Mouse (Mus musculus) layer of hippocampus, adult 2 months (tissue): ENCODE measurements around the gene Otof. TPM values are rescaled to one million over a fixed set of nuclear protein-coding genes. Genes with fewer than 3 reads are reported as not detected.
A peak's percentile ranks its signal among the peaks of the same experiment; 100 is the strongest.

Experiments
- DNase-seq, 2 experiments: peaks; one replicate each; pipeline ENCODE4 v3.0.0; 2022; ENCODE audit warnings: low spot score in 2 of 2
- H3K27ac ChIP-seq: fragments of 200-600 bp; 2 replicates; pipeline ENCODE4 v1.8.1; 2022
- H3K4me3 ChIP-seq: fragments of 200-600 bp; 2 replicates; pipeline ENCODE4 v1.8.1; 2022; ENCODE audit warnings: mild to moderate bottlenecking
- CTCF ChIP-seq: fragments of 200-600 bp; conservative IDR thresholded peaks from 2 replicates; pipeline ENCODE4 v1.8.1; 2022; ENCODE audit warnings: antibody characterized with exemption, mild to moderate bottlenecking, moderate library complexity
- total RNA-seq, 2 experiments: library from RNA; stranded (reverse); gene quantifications; 2 replicates each; pipeline ENCODE4 v1.2.3; 2021

The Otof gene
- total RNA-seq, 2 experiments from 2014 or later: 4.2 to 4.4 TPM

- no peak for DNase-seq
- Histone ChIP-seq H3K27ac (no peak overlapping the region), H3K4me3 (no peak overlapping the region)
- no peak for TF ChIP-seq CTCF
Measured at GRCm38 (mm10) chr5:30355114-30355513, 106.6 kb downstream of the Otof start.

- TF ChIP-seq CTCF: no peak
Measured at GRCm38 (mm10) chr5:30353605-30354004, 108.1 kb downstream of the Otof start.

GRCm38 (mm10) chr5:30343886-30344285 lies 117.8 kb downstream of the Otof start:
- H3K27ac ChIP-seq: no peak overlapping the region
- no peak for TF ChIP-seq CTCF
- DNase-seq: no peak
- H3K4me3 ChIP-seq: no peak overlapping the region

More at GRCm38 (mm10) chr5:30353605-30354004, 108.1 kb downstream of the Otof start:
- H3K4me3 ChIP-seq: no peak overlapping the region
- no peak for DNase-seq
- H3K27ac ChIP-seq: no peak overlapping the region

- peak; percentile 33 to 66 for DNase-seq
- peak; percentile 91 for TF ChIP-seq CTCF
- Histone ChIP-seq H3K27ac (no peak overlapping the region), H3K4me3 (no peak overlapping the region)
Measured at GRCm38 (mm10) chr5:30343107-30343506, 118.6 kb downstream of the Otof start.

- H3K27ac ChIP-seq: no peak overlapping the region
- DNase-seq: no peak
- no peak for TF ChIP-seq CTCF
- no peak overlapping the region for H3K4me3 ChIP-seq
Measured at GRCm38 (mm10) chr5:30342601-30343015, 119.1 kb downstream of the Otof start.

DNA sequence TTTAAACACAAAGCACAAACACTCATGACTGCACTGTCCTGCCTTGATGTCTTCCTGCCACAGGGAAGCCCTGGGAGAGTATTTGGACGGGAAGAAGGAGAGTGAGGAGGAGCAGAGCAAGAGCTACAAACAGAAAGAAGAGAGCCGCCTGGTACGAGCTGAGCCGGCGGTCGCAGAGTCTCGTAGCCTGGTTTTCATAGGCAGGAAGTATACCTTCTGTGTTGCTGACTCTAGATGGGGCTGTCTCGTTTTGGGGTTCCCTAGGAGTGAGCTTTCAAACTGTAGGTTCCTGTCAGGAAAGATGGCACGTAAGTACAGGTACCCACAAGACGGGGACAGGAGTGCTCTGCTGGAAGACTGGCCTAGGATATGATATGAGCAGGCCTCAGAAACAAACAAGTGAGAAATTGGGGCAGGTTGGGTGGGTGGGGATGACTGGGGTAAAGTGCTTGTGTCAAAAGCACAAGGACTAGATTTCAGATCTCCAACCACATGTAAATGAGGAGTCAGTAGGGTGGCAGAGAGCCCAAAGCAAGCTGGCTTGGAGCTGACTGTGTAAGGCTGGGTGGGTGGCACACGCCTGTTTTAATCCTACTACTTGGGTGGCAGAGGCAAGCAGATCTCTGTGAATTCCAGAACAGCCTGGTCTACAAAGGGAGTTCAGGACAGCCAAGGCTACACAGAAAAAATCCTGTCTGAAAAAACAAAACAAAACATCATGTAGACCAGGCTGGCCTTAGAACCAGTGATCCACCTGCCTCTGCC lies 119.9 kb downstream of the Otof start:
- Histone ChIP-seq H3K27ac (no peak overlapping the region), H3K4me3 (no peak overlapping the region)
- no peak for DNase-seq
- no peak for TF ChIP-seq CTCF

- no peak for DNase-seq
- Histone ChIP-seq H3K4me3 (no peak overlapping the region), H3K27ac (no peak overlapping the region)
- TF ChIP-seq CTCF: no peak
Measured at GRCm38 (mm10) chr5:30340815-30341214, 120.9 kb downstream of the Otof start.

Other genes starting within 250 kb of the Otof start
- 10 to 100 TPM; 34.9 to 35.3 TPM for gene Selenoi, start 229.4 kb downstream of the Otof start, total RNA-seq
- gene Drc1, start 180.5 kb downstream of the Otof start, total RNA-seq: 1 to 10 TPM; 7.6 to 8.6 TPM
- under 1 TPM in 1 of 2 experiments, not detected in 1; 0.90 TPM for gene 1700001C02Rik, start 4.1 kb upstream of the Otof start, total RNA-seq
- not detected for gene Cib4, start 83.9 kb upstream of the Otof start, total RNA-seq
- gene Kcnk3, start 126.2 kb upstream of the Otof start, total RNA-seq: 10 to 100 TPM in 1 of 2 experiments, 1 to 10 TPM in 1; 9.7 to 11.3 TPM
- 10 to 100 TPM; 39.2 to 39.9 TPM for gene Slc35f6, start 186.0 kb upstream of the Otof start, total RNA-seq
- 1 to 10 TPM; 3.7 to 7.1 TPM for gene Cenpa, start 204.8 kb upstream of the Otof start, total RNA-seq
- 10 to 100 TPM; 30.1 to 30.7 TPM for gene Dpysl5, start 249.6 kb upstream of the Otof start, total RNA-seq